Mouse (Mus musculus) urinary bladder, postnatal 36 days (tissue): Measurements from ENCODE around the gene Sptlc2.

ENCODE experiments used
- DNase-seq, 2 experiments: peaks; one replicate each; pipeline ENCODE4 v3.0.0; 2022; ENCODE audit warnings: low spot score in 2 of 2, mixed read lengths in 1 of 2

The Sptlc2 gene

DNA sequence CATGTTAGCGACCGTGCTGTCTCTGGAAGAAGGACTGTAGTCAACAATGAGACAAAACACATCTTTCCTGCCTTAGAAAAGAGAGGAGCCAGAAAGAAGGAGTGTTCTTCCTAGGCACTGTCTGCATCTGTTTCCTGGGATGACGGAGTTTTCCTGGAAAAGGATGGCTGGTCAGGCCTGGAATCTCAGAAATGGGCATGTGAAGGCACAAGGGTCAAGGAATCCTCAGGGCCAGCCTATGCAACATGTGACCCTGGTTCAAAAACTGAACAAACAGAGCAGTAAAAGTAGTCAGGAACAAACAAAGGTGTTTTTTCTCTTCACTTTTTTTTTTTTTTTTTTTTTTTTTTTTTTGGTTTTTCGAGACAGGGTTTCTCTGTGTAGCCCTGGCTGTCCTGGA is 9.0 kb upstream of the Sptlc2 start:
- DNase-seq, result no peak

DNA sequence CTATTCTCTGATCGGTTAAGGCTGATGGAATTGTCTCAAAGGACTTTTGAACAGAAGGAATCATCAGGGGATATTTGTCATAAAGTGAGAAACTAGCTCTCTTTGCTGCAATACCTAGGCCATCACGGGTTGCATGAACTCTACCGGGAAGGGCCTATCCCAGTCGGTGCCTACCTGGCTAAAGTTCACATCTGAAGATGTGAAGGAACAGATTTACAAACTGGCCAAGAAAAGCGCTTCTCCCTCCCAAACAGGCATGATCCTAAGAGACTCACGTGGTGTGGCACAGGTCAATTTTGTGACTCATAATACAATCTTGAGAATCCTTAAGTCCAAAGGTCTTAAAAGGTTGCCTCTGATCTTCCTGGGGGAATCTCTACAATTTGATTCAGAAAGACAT is 6.2 kb upstream of the Sptlc2 start:
- no peak for DNase-seq

- DNase-seq, result peak in 1 of 2 experiments; percentile 67
Observed at GRCm38 (mm10) chr12:87393447-87394145, 5.4 kb upstream of the Sptlc2 start.

DNA sequence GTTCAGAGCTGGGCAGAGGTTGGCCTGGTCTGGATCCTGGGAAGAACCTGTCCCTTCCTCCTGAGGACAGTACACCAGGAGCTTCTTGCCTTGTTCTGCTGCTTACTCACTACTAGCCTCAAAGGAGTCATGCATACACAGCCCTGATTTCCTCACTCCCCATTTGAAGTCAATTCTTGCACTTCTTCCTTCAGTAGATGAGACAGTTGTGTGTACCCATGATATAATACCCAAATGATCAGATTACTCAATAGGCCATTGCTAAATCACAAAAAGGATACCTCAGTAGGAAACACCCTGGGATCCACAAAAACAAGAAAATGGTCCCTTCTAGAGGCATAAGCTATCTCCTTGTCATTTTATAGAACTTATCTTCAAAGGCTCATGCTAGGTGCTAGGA is 3.2 kb upstream of the Sptlc2 start:
- DNase-seq, result no peak

GRCm38 (mm10) chr12:87389231-87389630 is 1.1 kb upstream of the Sptlc2 start:
- DNase-seq, result no peak

DNA sequence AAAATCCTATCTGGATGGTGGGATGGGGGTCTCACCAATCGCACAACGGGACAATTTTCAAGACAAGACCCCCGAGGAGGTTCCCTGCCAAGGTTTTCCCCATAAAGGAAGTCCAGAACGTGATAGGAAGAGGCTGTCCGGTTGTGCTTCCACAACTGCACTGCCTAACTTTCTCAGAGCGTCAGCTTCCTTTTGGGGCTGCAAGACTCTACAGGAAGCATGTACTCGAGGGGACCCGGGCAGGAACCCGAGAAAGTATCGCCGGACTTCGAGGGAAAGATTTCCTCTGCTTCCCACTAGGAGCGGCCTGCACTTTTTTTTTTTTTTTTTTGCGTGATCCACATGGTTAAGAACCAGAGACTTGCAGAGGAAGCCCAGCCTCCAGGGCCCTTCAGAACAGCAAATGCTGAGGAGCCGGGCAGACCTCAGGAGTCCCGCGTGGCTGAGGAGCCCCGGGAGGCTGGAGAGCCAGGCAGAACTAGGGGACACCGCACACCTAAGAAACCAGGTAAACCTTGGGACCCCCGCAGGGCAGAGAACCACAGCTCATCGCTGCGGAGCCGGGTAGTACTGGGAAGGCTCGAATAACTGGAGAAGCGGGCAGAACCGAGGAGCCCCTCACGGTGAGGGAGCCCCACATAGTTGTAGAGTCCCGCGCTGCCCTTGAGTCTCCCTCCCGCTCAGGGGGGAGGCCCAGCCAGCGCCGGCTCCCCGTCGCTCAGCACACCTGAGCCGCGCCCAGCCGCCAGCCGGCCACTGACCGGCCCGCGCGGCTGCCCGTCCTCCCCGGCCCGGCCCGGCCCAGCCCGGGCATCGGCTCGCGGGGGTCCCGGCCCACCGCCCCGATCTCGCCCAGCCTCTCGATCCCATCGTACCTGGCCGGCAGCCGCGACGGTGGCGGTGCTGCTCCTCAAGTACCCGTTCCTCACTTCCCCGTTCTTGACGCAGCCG is 709 bp downstream of the Sptlc2 start:
- DNase-seq, result no peak

GRCm38 (mm10) chr12:87385051-87385450 is 3.1 kb downstream of the Sptlc2 start:
- no peak for DNase-seq

DNA sequence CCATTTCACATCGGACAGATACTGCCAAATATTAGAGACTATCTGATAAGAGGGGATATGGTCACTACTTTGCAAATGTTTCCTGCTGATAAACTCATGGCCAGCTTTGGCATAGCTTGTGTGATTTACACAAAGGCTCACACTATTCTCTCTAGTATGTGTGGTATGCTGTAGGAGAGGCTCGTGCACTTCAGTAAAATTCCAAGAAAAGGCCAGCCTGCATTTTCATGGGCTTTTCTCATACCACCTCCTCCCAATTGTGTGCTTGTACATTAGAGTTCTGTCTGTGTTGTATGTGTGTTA is 6.8 kb downstream of the Sptlc2 start:
- no peak for DNase-seq

GRCm38 (mm10) chr12:87380586-87381379 is 7.4 kb downstream of the Sptlc2 start:
- DNase-seq, result no peak

GRCm38 (mm10) chr12:87379496-87379895 is 8.7 kb downstream of the Sptlc2 start:
- DNase-seq, result no peak

DNA sequence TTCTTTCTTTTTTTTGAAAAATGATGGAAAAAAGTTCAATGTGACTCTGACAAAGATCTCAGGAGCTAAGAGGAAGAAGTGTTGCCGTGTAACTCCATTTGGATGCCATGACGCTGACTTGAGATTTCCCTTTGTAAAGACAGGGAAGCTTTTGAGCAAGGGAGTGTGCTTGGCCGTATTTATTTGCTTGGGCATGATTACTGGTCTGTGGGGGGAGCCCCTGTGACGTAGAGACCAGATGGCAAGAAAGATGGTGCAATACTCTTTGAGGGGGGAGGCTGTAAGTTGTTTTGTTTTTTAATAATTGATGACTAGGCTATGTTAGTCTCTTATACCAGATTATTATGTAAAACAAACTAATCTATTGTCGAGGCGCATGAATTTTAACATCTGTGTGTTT is 14.0 kb downstream of the Sptlc2 start:
- no peak for DNase-seq

- DNase-seq, result no peak
Observed at GRCm38 (mm10) chr12:87369319-87369718, 18.8 kb downstream of the Sptlc2 start.

DNA sequence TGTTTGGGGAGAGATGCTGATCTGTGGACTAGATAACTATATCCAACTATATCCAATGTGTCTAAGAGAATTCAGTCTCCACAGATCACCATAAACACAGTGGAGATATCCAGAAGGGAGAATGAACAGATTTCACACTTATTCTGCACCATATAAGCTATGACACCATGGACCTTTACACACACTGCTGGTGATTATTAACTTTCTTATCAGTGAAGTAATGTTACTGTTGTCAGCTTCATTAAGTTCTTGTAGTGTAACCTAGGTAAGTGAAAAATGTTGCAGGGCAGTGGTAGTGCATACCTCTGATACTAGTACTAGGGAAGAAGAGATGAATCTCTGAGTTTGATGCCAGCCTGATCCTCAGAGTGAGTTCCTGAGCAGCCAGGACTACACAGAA is 20.1 kb downstream of the Sptlc2 start:
- DNase-seq, result no peak

DNA sequence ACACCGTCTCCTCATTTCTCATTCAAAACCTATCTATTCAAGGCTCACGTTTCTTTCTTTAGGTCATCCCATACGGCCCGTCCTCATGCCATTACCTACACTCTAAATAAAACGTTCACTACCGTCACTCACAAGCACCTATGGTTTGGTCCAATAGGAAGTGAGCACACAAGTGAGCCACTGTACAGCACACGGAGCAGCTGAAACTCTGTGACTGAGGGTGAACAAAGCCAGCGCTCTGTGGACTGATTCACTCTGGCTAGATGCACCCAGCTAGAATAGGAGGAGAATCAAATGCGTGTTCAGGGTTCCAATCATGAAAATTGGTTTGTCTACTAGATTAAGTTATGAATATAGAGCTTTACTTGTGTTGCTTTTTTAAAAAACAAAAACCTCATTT is 22.5 kb downstream of the Sptlc2 start:
- no peak for DNase-seq

DNA sequence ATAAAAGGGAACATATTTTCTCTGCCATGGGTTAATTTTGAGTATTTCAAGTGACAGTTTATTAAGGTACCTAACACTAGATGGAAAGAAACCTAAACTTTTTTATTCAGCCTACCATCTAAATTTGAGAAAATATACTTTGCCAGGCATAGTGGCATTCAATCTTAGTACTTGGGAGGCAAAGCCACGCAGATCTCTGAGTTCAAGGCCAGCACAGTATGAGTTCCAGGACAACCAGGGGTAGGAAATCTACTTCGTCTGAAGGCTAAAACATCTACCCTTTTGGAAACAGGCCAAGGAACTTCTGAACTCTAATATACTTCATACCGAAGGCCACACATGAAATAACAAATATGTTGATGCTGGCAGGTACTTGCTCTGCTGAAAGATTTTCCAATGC is 26.0 kb downstream of the Sptlc2 start:
- DNase-seq, result no peak

DNA sequence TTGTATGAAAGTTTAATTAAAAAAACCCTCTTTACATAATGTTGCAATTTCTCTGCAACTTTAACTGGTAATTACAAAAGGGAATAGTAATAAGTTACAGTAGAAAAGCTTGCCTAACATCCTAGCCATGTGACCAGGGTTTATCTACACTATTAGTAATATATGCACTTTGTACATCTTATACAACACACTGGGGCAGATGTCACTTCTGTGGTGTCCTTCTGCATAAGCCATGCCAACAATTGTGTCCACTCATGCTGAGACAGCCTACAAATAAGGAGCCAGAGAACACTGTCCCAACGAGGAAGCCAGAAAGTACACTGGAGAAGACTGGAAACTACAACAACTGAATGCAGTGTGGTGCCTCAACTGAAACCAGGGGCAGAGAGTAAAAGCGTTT is 40.1 kb downstream of the Sptlc2 start:
- DNase-seq, result no peak

- DNase-seq, result no peak
Observed at GRCm38 (mm10) chr12:87347511-87347910, 40.6 kb downstream of the Sptlc2 start.

- DNase-seq, result no peak
Observed at GRCm38 (mm10) chr12:87343084-87343605, 45.0 kb downstream of the Sptlc2 start.

GRCm38 (mm10) chr12:87338082-87338481 is 50.1 kb downstream of the Sptlc2 start:
- no peak for DNase-seq

DNA sequence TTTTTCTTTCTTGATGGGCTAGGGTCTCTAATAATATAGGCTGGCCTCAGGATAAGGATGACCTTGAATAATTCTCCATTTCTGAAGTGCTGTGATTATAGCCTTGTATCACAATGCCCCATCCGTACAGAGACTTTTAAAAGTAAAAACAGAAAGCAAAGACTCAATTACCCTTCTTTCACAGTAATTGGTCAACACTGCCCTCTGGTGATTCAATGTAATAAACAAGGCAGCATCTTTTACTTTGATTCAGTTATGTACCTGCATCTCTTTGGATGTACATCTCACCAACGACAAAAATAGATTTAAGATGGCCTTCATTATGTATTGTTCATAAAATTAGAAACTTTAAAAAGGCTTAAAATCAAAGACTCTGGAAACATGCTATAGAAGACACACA is 53.3 kb downstream of the Sptlc2 start:
- DNase-seq, result no peak

- no peak for DNase-seq
Observed at GRCm38 (mm10) chr12:87333794-87334193, 54.4 kb downstream of the Sptlc2 start.

- DNase-seq, result no peak
Observed at GRCm38 (mm10) chr12:87332511-87332910, 55.6 kb downstream of the Sptlc2 start.
